Mouse (Mus musculus): ENCODE measurements at regions not wholly inside any gene's neighbourhood (a gene's known extent, or its start where the extent isn't known, plus 50 kb on each side); places are given as distances from the start of the nearest gene placed in this dataset.

GRCm38 (mm10) chr5:129429897-129430296 is 71.1 kb upstream of the Sfswap start:
- DNase-seq: no peak

- DNase-seq: no peak
These were observed 70.7 kb upstream of the Sfswap start for GRCm38 (mm10) chr5:129430330-129430729.

GRCm38 (mm10) chr5:129449931-129450573 is 51.0 kb upstream of the Sfswap start:
- DNase-seq: no peak

Data from adrenal gland, adult 2 months (tissue).